Mouse (Mus musculus): ENCODE results near the gene Dnph1. TPM values are rescaled to one million over a fixed set of nuclear protein-coding genes. Genes with fewer than 3 reads are reported as not detected.

Dnph1 gene
- total and polyA plus RNA-seq, 3 experiments: 0.80 to 1.9 (median 1.8) TPM

DNA sequence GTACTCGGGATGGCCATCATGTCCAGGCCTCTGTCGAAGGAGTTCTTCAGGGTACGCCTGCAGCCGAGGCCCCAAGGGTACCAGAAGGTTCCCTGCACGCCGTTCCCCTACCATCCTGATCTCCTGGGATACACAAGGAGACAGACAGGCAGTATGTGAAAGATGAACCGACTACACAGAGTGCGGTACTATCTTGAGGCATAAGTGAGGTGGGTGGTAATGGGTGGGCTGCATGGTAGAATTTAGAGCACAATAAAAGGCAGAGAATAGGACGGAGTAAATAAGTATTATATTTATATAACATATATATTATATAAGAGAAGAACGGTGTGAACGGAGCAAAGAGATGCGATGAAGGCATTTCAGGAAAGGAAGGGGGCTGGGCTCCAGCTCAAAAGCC, 47.1 kb downstream of the Dnph1 start:
- H3K27ac ChIP-seq: no peak overlapping the region
- H3K9ac ChIP-seq (ENCODE audit: low read depth, low read length): no peak overlapping the region
- no peak for DNase-seq
- intact Hi-C loops (cut with DNase I): no loop called here
- peaks cover 2% of the 10 kb centered on the region; the same call in 1 of the 2 replicates for H3K4me1 ChIP-seq (ENCODE audit: control insufficient read depth, insufficient read depth, low read length)
- H3K27me3 ChIP-seq (ENCODE audit: control insufficient read depth, insufficient read depth, low read length): no peaks in the 10 kb centered on the region
- H3K36me3 ChIP-seq (ENCODE audit: control insufficient read depth, insufficient read depth, low read length): no peaks in the 10 kb centered on the region
- no peak overlapping the region for H3K4me3 ChIP-seq
- no peak for TF ChIP-seq CTCF (IDR thresholded peaks at IDR 0.05)
- no peak for TF ChIP-seq POLR2A (IDR thresholded peaks at IDR 0.05; ENCODE audit: insufficient read depth, low read depth, low read length)
- TF ChIP-seq EP300 (IDR thresholded peaks at IDR 0.05; ENCODE audit: insufficient read depth, low read depth, low read length): no peak
- 88% methylated on average over 12 of the region's 12 CpGs for WGBS
- H3K79me2 ChIP-seq (replicated peaks; ENCODE audit: control insufficient read depth, insufficient read depth, low read length): no peaks in the 10 kb centered on the region

DNA sequence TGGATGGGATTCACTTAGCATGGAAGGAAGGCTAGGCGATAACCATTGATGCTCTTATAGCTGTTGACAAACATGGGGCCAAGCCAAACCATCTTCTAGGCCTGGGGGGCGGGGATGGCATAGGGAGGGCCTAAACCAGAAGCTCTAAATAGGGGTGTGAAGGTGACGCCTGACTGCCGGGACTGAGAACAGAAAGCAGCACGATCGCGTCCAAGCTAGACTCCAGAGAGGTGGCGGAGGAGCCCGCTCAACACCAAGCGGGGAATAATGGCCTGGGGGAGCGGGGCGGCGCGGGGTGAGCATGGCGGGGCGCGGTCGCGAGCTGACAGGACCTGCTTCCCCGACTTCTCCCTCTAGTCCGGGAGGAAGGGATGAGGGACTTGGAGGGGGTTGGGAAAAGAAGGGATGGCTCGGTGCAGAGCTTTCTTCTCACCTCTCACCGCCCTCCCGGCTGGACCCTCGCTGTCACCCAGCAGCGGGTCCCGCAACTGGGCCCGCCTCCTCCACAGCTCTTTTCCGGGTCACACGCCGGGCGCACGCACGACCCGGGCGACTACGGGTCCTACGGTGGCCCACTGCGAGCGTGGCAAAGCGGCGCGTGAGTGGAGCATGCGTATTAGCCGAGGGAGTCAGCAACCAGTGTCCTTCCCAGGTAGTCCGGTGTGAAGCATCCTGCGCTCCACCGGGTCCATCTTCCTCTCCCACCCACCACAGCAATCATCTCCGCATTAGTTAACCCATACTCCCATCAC, 49.5 kb downstream of the Dnph1 start, which contains the start of gene Cul9:
Gene Cul9, minus strand, starts transcription at position 576 of the 752 bp plus-strand sequence.
- Histone ChIP-seq H3K9ac (ENCODE audit: low read depth, low read length) (peak within 1 kb of the TSS; percentile 76), H3K4me1 (ENCODE audit: control insufficient read depth, insufficient read depth, low read length) (peaks cover 2% of the 10 kb centered on the region; the same call in 1 of the 2 replicates), H3K36me3 (ENCODE audit: control insufficient read depth, insufficient read depth, low read length) (no peaks in the 10 kb centered on the region), H3K4me3 (peak within 1 kb of the TSS; percentile 75), H3K27ac (peak within 1 kb of the TSS; percentile 71), H3K27me3 (ENCODE audit: control insufficient read depth, insufficient read depth, low read length) (no peaks in the 10 kb centered on the region), H3K79me2 (replicated peaks; ENCODE audit: control insufficient read depth, insufficient read depth, low read length) (peaks cover 2% of the 10 kb centered on the region; the same call in 1 of the 2 replicates)
- DNase-seq: peak; percentile 86 to 87
- TF ChIP-seq POLR2A (IDR thresholded peaks at IDR 0.05; ENCODE audit: insufficient read depth, low read depth, low read length): 0 out of 2 replicates have a peak, but pooled peaks have one; percentile 58
- no peak for TF ChIP-seq CTCF (IDR thresholded peaks at IDR 0.05)
- 5% methylated on average over 44 of the region's 49 CpGs for WGBS
- intact Hi-C loops (cut with DNase I): no loop called here

DNA sequence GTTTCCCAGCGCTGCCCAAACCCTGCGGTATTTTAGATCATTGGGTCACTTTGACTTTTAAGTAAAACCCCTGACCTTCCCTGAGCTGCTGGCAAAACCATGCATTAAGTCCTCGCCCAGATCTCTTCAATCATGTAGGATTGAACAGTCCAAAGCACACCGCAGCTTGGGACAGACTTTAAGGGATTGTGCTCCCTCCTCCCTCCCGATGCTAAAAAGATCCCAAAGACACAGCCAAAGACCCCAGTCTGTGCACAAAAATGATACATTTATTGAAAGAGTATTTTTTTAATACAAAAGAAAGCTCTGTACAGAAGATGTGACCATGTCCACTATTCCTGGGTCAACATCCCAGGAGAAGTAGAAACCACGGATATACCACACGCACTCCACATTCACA, 50.1 kb downstream of the Dnph1 start:
- H3K27ac ChIP-seq: peak overlapping the region; percentile 71
- intact Hi-C loops (cut with DNase I): no loop called here
- peak overlapping the region; percentile 76 for H3K9ac ChIP-seq (ENCODE audit: low read depth, low read length)
- peaks cover 2% of the 10 kb centered on the region; the same call in 1 of the 2 replicates for H3K4me1 ChIP-seq (ENCODE audit: control insufficient read depth, insufficient read depth, low read length)
- TF ChIP-seq EP300 (IDR thresholded peaks at IDR 0.05; ENCODE audit: insufficient read depth, low read depth, low read length) (no peak), POLR2A (IDR thresholded peaks at IDR 0.05; ENCODE audit: insufficient read depth, low read depth, low read length) (no peak), CTCF (IDR thresholded peaks at IDR 0.05) (no peak)
- no peaks in the 10 kb centered on the region; the same call in 1 of the 2 replicates for H3K36me3 ChIP-seq (ENCODE audit: control insufficient read depth, insufficient read depth, low read length)
- no peaks in the 10 kb centered on the region for H3K27me3 ChIP-seq (ENCODE audit: control insufficient read depth, insufficient read depth, low read length)
- WGBS: 40% methylated on average over 7 of the region's 7 CpGs
- H3K4me3 ChIP-seq: peak overlapping the region; percentile 75
- H3K79me2 ChIP-seq (replicated peaks; ENCODE audit: control insufficient read depth, insufficient read depth, low read length): peaks cover 2% of the 10 kb centered on the region; the same call in 1 of the 2 replicates
- DNase-seq: no peak

DNA sequence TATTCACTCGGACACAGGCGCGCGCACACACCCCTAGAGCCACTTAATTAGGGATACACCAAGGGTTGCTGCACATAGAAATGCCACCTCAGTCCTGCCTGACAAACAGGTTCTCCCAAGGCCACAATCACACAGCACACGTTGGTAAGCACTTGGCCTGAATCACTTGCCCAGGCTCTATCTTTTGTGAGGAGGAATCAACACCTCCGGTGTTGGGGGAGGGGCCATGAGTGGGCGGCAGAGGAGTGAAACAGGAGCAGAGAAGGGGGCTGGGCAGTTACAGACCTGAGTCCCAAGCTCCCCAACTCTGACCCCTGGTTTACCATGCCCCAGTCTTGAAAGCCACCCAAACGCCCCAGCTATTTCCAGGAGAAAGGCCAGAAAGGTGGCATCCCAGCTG, 50.5 kb downstream of the Dnph1 start:
- Histone ChIP-seq H3K79me2 (replicated peaks; ENCODE audit: control insufficient read depth, insufficient read depth, low read length) (peaks cover 2% of the 10 kb centered on the region; the same call in 1 of the 2 replicates), H3K4me3 (no peak overlapping the region), H3K4me1 (ENCODE audit: control insufficient read depth, insufficient read depth, low read length) (peaks cover 2% of the 10 kb centered on the region; the same call in 1 of the 2 replicates), H3K9ac (ENCODE audit: low read depth, low read length) (no peak overlapping the region), H3K36me3 (ENCODE audit: control insufficient read depth, insufficient read depth, low read length) (no peaks in the 10 kb centered on the region; the same call in 1 of the 2 replicates), H3K27me3 (ENCODE audit: control insufficient read depth, insufficient read depth, low read length) (no peaks in the 10 kb centered on the region), H3K27ac (no peak overlapping the region; the same call in 1 of the 2 replicates)
- DNase-seq: no peak
- WGBS: 41% methylated on average over 8 of the region's 8 CpGs
- intact Hi-C loops (cut with DNase I): no loop called here
- TF ChIP-seq EP300 (IDR thresholded peaks at IDR 0.05; ENCODE audit: insufficient read depth, low read depth, low read length): no peak
- TF ChIP-seq CTCF (IDR thresholded peaks at IDR 0.05): no peak
- no peak for TF ChIP-seq POLR2A (IDR thresholded peaks at IDR 0.05; ENCODE audit: insufficient read depth, low read depth, low read length)

DNA sequence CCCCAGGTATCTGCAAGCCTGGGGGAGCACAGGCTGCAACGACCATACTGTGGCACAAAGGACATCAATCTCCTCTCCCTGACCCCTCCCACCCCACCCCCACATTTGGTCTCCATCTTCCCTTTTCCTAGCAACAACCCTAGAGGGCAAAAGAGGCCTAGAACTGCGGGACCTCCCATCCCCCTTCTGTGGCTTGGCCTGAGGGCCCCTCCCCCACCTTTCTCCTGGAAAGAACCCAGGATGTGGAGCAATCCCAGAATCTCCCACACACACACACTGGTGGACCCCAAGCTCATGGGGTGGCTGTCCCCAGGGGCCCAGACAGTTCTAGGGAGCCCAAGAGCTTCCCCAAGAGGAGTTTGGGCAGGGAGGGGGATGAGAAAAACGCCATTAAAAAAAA, 51.4 kb downstream of the Dnph1 start:
- Histone ChIP-seq H3K9ac (ENCODE audit: low read depth, low read length) (no peak overlapping the region), H3K27ac (no peak overlapping the region), H3K27me3 (ENCODE audit: control insufficient read depth, insufficient read depth, low read length) (no peaks in the 10 kb centered on the region), H3K4me1 (ENCODE audit: control insufficient read depth, insufficient read depth, low read length) (peaks cover 4% of the 10 kb centered on the region; the same call in 1 of the 2 replicates), H3K79me2 (replicated peaks; ENCODE audit: control insufficient read depth, insufficient read depth, low read length) (peaks cover 2% of the 10 kb centered on the region; the same call in 1 of the 2 replicates), H3K36me3 (ENCODE audit: control insufficient read depth, insufficient read depth, low read length) (peaks cover 4% of the 10 kb centered on the region), H3K4me3 (no peak overlapping the region)
- WGBS: 47% methylated on average over 3 of the region's 3 CpGs
- intact Hi-C loops (cut with DNase I): no loop called here
- TF ChIP-seq POLR2A (IDR thresholded peaks at IDR 0.05; ENCODE audit: insufficient read depth, low read depth, low read length) (no peak), EP300 (IDR thresholded peaks at IDR 0.05; ENCODE audit: insufficient read depth, low read depth, low read length) (no peak), CTCF (IDR thresholded peaks at IDR 0.05) (no peak)
- DNase-seq: no peak

DNA sequence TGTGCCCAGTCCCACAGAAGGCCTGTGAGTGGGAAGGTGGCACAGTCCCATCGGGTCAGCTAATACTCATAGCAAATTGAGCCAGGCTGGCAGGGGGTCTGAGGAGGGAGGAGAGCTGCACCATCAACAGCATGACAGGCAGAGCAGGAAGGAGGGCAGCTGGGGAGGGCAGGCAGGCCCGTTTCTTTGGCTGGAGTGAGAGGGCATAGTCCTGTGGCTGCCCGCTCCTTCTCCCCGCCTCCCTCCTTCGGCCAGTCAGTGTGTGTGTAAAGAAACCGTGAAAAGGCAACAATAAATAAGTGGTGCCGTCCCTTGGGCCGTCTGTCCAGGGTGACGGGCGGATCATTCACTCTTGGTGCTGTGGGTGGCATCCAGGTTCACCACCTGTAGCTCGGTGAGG, 52.2 kb downstream of the Dnph1 start:
- no peak for DNase-seq
- Histone ChIP-seq H3K36me3 (ENCODE audit: control insufficient read depth, insufficient read depth, low read length) (peaks cover 4% of the 10 kb centered on the region), H3K27me3 (ENCODE audit: control insufficient read depth, insufficient read depth, low read length) (no peaks in the 10 kb centered on the region), H3K4me3 (no peak overlapping the region), H3K27ac (no peak overlapping the region), H3K79me2 (replicated peaks; ENCODE audit: control insufficient read depth, insufficient read depth, low read length) (peaks cover 2% of the 10 kb centered on the region; the same call in 1 of the 2 replicates), H3K9ac (ENCODE audit: low read depth, low read length) (no peak overlapping the region), H3K4me1 (ENCODE audit: control insufficient read depth, insufficient read depth, low read length) (peaks cover 8% of the 10 kb centered on the region)
- no peak for TF ChIP-seq CTCF (IDR thresholded peaks at IDR 0.05)
- TF ChIP-seq EP300 (IDR thresholded peaks at IDR 0.05; ENCODE audit: insufficient read depth, low read depth, low read length): no peak
- TF ChIP-seq POLR2A (IDR thresholded peaks at IDR 0.05; ENCODE audit: insufficient read depth, low read depth, low read length): no peak
- 71% methylated on average over 11 of the region's 11 CpGs for whole genome bisulfite sequencing
- intact Hi-C loops (cut with DNase I): no loop called here
